In the genomic region with DNA sequence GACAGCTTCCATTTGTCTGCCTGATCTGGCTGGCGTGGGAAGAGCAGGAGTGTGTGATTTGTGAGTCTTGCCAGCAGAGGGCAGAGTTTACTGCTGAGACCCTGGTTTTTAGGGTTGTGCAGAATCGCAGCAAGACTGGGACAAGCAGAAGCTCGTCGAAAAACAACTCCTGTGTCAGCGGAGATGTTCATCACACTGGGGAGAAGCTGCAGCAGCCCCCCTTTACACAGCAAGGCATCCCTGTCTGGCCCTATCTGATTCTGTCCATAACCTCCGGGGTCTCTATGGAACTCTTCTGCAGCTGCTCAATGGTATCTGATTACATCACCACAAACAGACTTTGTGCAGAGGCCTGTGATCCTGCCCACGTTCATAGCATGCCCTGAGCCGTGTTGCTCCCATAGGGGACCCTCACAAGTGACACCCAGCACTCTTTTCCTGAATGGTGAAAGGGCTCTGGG, we compare ENCODE assay signal across 7 mouse cellular contexts.
DNase-seq lines count a peak whose midpoint lies in the region; ATAC-seq lines count a peak whose summit lies in the region.

No protein-coding gene starts in this region.

- 0 out of 2 replicates have a peak, but pooled peaks have one; percentile 35 for ATAC-seq in megakaryocyte, adult 5-6 weeks (ENCODE audit: poor library complexity, severe bottlenecking)

- peak; percentile 37 for DNase-seq in 416B (ENCODE audit: low read depth)
- DNase-seq in Muller cell, postnatal 12 days (ENCODE audit: inconsistent ontology term): peak; percentile 35
- DNase-seq in cerebellum, postnatal 14 days: peak; percentile 85 to 87
- peak; percentile 30 to 61 for DNase-seq in frontal cortex, postnatal 25 days (ENCODE audit: low spot score in 2 of 2)
- DNase-seq in layer of hippocampus, adult 18-20 months (ENCODE audit: low spot score in 2 of 2): peak; percentile 60 to 86
- DNase-seq in right cerebral cortex, postnatal 25 days: peak; percentile 67

Comparison
In these comparisons a context has a peak if more than half of its experiments do, and no peak if none do; other contexts are left out.
1. Peak in every context shown above with its lines: DNase-seq and ATAC-seq.
2. DNase-seq: peak in every context shown above with its lines; median percentile 86 in cerebellum, postnatal 14 days; 73 in layer of hippocampus, adult 18-20 months; 67 in right cerebral cortex, postnatal 25 days; 46 in frontal cortex, postnatal 25 days; 37 in 416B; 35 in Muller cell, postnatal 12 days.